Mouse (Mus musculus): ENCODE measurements around the gene Serinc3.
"Not testable (repeated sequence)": the region's sequence is repeated elsewhere in the genome, so short reads cannot be mapped to it uniquely, and the experiment has no call there.

The Serinc3 gene

GRCm38 (mm10) chr2:163621401-163621800, 23.5 kb downstream of the Serinc3 start:
- DNase-seq (ENCODE audit: low spot score) = not testable (repeated sequence)

DNA sequence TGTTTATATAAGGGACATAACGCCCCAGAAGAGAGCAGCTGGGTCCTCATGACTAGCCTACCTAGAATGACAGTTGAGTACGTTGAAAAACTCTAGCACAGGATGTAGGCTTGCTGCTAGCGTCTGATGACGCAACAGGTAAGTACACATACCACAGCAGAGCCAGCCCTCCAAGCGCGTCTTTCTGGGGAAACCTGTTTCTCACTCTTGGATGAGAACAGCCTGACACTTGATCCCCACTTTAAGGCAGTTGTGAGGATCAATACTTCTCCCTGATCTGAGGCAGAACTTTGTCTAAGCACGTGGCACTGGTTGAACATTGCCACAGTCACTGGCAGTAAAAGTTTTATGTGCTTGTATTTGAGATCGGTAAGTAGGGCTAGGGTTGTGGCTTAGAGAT, 24.5 kb downstream of the Serinc3 start:
- no peak for DNase-seq (ENCODE audit: low spot score)

DNA sequence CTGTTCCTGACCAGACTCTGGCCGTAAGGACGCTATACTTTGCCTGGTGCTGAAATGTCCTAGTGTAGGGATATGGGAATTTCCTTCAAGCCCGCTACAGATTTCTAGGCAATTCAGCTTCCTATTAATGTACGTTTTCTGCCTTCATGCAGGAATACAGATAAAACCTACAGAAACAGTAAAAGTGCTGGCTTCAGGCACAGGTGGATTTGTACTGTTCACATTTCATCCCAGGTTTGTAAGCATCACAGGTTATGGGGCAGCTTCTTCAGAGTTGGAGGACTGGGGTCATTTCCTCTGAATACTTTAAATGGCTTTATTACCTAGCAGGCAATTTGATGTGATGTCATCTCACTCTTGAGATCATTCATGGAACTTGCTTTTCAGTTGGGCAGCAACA, 27.1 kb downstream of the Serinc3 start:
- DNase-seq (ENCODE audit: low spot score) = no peak

DNA sequence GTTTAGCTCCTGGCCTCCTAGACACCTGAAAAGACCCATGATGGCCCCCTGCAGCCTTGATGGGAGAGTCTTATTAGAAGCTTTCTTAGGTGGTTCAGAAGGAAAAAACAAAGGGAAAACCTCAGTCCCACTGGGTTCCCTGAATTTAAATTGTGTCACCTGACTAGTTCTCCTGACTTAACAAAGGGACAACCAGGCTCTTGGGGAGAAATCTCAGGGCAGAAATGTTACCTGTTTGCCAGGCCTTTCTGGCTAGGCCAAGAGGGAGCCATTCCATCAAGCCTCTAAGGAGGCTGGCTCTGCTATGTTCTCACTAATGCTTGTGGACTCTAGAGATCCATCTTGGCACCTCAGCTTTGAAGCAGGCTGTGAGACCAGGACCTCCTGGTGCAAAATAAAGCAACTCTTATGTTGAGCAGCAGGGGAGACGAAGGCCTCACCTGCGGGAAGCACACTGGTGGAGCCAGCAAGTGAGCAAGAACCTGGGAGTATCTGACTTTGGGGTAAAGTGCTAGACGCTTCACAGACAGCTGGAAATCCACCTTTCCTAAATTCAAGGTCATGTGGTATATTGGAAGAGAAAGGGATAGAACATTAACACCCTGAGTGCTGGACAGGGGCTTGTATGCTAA, 27.6 kb downstream of the Serinc3 start:
- DNase-seq (ENCODE audit: low spot score) = no peak

GRCm38 (mm10) chr2:163616652-163617227, 28.2 kb downstream of the Serinc3 start:
- DNase-seq (ENCODE audit: low spot score) = no peak

- no peak for DNase-seq (ENCODE audit: low spot score)
Measured at GRCm38 (mm10) chr2:163615906-163616651, 28.9 kb downstream of the Serinc3 start.

- no peak for DNase-seq (ENCODE audit: low spot score)
Measured at GRCm38 (mm10) chr2:163615401-163615800, 29.5 kb downstream of the Serinc3 start.

- DNase-seq (ENCODE audit: low spot score) = no peak
Measured at GRCm38 (mm10) chr2:163613990-163614389, 30.9 kb downstream of the Serinc3 start.

- no peak for DNase-seq (ENCODE audit: low spot score)
Measured at GRCm38 (mm10) chr2:163613206-163613605, 31.7 kb downstream of the Serinc3 start.

DNA sequence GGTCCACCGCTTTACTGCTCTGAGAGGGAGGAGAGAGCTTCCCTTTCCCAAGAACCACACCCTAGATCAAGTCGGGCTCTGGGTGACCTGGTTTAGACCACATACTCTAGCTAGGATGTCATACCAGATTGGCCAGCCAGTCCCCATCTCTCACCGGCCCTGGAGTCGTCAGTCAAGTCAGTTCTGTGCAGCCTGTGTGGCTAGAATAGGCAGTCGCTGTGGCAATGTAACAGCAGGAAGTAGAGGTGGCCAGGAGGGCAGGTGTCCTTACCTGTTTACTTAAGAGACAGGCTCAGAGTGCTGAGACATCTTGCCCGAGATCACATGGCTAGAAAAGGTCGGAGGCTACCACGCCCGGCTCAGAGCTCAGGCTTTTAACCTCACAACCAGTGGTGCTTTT, 33.8 kb downstream of the Serinc3 start:
- DNase-seq (ENCODE audit: low spot score) = no peak

GRCm38 (mm10) chr2:163609281-163609975, 35.5 kb downstream of the Serinc3 start:
- DNase-seq (ENCODE audit: low spot score) = no peak

DNA sequence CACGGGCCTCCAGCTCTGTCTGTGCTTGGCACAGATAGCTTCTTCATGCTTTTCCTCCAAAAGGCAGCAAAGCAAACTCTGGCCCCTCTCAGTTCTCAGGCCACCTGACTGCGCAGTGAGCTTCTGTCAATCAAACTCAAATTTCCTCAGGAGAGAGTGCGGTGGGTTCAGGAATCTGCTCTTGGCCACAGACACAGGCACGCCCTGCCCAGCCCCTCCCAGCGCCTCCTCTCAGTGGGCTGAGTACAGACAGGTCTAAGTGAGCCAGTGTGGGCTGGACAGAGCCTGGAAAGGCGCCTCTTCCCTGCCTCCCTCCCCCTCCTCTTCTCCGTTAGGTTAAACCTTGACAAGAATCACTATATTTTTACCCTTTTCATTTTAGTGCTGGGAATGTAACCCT, 36.9 kb downstream of the Serinc3 start:
- no peak for DNase-seq (ENCODE audit: low spot score)

GRCm38 (mm10) chr2:163606161-163606560, 38.8 kb downstream of the Serinc3 start:
- DNase-seq (ENCODE audit: low spot score) = no peak

- DNase-seq (ENCODE audit: low spot score) = peak; percentile 92
Measured at GRCm38 (mm10) chr2:163602101-163602971, 42.6 kb downstream of the Serinc3 start, which contains the start of gene Ttpal. Gene Ttpal (plus strand): TSS chr2:163602314.

DNA sequence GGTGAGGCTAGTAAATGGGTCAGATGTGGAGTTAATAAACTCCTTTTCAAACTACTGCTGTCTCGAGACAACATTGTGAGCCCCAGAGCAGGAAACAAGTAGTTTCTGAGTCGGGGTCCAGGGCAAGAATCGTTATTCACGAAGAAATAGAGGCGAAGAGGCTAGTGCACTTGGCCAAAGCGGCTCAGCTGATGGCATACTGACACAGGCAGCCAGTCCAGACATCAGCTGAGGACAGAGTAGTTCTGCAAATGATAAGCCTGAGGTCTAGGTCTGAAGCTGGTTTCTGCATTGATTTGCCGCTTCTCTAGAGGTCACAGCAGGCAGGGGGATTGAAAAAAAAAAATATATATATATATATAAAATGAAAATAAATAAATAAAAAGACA, 43.2 kb downstream of the Serinc3 start:
- no peak for DNase-seq (ENCODE audit: low spot score)

- no peak for DNase-seq (ENCODE audit: low spot score)
Measured at GRCm38 (mm10) chr2:163601066-163601465, 43.9 kb downstream of the Serinc3 start.

DNA sequence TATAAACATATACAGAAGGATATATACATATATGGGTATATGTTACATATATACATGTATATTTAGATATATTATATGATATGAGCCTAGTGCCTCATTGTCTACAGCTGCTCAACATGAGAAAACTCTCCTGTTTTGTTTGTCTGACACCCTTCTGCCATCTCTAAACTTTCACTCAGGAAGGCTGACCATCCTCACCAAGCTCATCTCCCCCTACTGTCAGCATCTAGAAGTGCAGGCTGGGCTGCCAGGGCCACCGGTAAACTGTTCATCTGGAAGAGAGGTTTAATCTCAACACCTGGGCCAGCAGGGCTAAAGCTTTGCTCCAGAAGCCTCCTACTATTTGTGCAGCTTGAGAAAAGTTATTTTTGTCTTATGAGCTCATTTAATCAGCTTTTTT, 45.7 kb downstream of the Serinc3 start:
- DNase-seq (ENCODE audit: low spot score) = peak; percentile 81

GRCm38 (mm10) chr2:163597661-163598060, 47.3 kb downstream of the Serinc3 start:
- peak; percentile 35 for DNase-seq (ENCODE audit: low spot score)

GRCm38 (mm10) chr2:163596873-163597155, 48.1 kb downstream of the Serinc3 start:
- no peak for DNase-seq (ENCODE audit: low spot score)

GRCm38 (mm10) chr2:163596057-163596872, 48.7 kb downstream of the Serinc3 start:
- no peak for DNase-seq (ENCODE audit: low spot score)

GRCm38 (mm10) chr2:163595119-163595518, 49.8 kb downstream of the Serinc3 start:
- no peak for DNase-seq (ENCODE audit: low spot score)

Measured in embryo, embryonic 10.5 days (tissue).